Mouse (Mus musculus) ES-E14 (cell line): ENCODE measurements around the gene Tmem237.

Source experiments
- CHD2 ChIP-seq: IDR thresholded peaks from 2 replicates; pipeline ENCODE4 v1.6.1; 2014; ENCODE audit warnings: mild to moderate bottlenecking, low read depth, low read length, inconsistent platforms
- HCFC1 ChIP-seq: IDR thresholded peaks from 2 replicates; pipeline ENCODE4 v1.6.1; 2012; ENCODE audit warnings: low read length, inconsistent platforms, borderline replicate concordance; ENCODE audit not compliant: insufficient read depth
- ZC3H11A ChIP-seq: IDR thresholded peaks from 2 replicates; pipeline ENCODE4 v1.6.1; 2012; ENCODE audit warnings: low read depth, mild to moderate bottlenecking, inconsistent platforms, low read length, borderline replicate concordance
- ZNF384 ChIP-seq: IDR thresholded peaks from 2 replicates; pipeline ENCODE4 v1.6.1; 2012; ENCODE audit warnings: low read depth, low read length, inconsistent platforms

DNA sequence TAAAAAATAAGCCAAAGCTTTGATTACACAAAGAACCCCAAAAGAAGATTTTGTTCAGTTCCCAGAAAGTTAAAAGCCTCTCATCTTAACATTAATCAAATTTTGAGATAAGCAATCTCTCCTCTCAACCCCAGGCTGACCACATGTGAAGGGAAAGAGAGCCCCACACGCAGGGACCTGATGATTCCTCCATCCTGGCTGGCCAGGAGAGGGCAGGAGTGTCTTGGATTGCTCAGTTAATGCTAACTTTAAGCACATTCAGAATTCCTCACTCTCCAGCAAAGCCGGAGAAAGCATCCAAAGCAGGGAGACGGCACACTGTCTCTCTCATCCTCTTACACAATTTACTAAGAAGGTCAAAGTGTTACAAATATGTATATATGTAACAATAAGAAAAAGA lies 52.2 kb downstream of the Tmem237 start:
- TF ChIP-seq ZNF384, result no peak
- no peak for TF ChIP-seq HCFC1
- TF ChIP-seq ZC3H11A, result peak; percentile 26; the same call in 1 of the 2 replicates
- no peak for TF ChIP-seq CHD2
